Mouse (Mus musculus): ENCODE data around the gene Orc2. TPM values are rescaled to one million over a fixed set of nuclear protein-coding genes. Genes with fewer than 3 reads are reported as not detected.

Orc2 gene
- total RNA-seq, 2 experiments from 2014 or later, result 12.5 to 12.7 TPM

DNA sequence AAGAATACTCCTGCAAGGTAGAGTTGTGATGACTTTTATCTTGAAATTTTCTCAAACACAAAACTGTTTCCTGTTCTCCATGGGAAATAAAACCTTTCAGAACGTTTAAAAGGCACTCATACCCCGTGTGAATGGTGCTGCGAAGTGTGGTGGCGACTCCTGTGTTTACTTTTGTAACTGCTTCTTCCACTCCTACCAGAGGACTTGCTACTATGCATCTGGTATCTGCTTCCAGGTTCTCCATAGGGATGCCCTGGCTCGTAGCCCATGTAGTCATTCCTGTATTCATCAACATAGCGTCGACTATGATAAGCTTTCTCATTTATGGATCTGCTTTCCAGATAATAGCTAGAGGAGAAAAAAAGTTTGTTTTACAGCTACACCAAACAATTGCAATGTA is 83.9 kb downstream of the Orc2 start:
- intact Hi-C loops (cut with DNase I), result loop anchor here (5.0 kb wide), 1 partner anchor 291 kb away; the partner anchor contains the start of gene Cflar
- Histone ChIP-seq H3K4me3 (peak overlapping the region; percentile 87), H3K27ac (no peak overlapping the region)
- no peak for TF ChIP-seq CTCF (IDR thresholded peaks at IDR 0.05)
- DNase-seq, result no peak

GRCm38 (mm10) chr1:58420032-58420431 is 84.9 kb downstream of the Orc2 start:
- peak overlapping the region; percentile 87 for H3K4me3 ChIP-seq
- TF ChIP-seq CTCF (IDR thresholded peaks at IDR 0.05), result no peak
- H3K27ac ChIP-seq, result no peak overlapping the region
- intact Hi-C loops (cut with DNase I), result loop anchor here (5.0 kb wide), 1 partner anchor 292 kb away; the partner anchor contains the start of gene Cflar
- no peak for DNase-seq

- no peak for DNase-seq
- no peak for TF ChIP-seq CTCF (IDR thresholded peaks at IDR 0.05)
- intact Hi-C loops (cut with DNase I), result no loop called here
- no peak overlapping the region for H3K27ac ChIP-seq
- no peak overlapping the region; the same call in 1 of the 2 replicates for H3K4me3 ChIP-seq
These were observed 88.9 kb downstream of the Orc2 start for GRCm38 (mm10) chr1:58416048-58416447.

- TF ChIP-seq CTCF (IDR thresholded peaks at IDR 0.05), result peak; percentile 48
- Histone ChIP-seq H3K4me3 (no peak overlapping the region), H3K27ac (no peak overlapping the region)
- no peak for DNase-seq
- intact Hi-C loops (cut with DNase I), result no loop called here
These were observed 89.5 kb downstream of the Orc2 start for GRCm38 (mm10) chr1:58415442-58415841.

Other genes with a start within 250 kb of the Orc2 start
- gene Aox2, start 226.8 kb downstream of the Orc2 start, total RNA-seq (2021), result under 1 TPM; 0.10 to 0.11 TPM
- 10 to 100 TPM; 43.3 to 50.5 TPM for gene Bzw1, start 112.2 kb downstream of the Orc2 start, total RNA-seq (2021)
- gene Clk1, start 81.0 kb downstream of the Orc2 start, total RNA-seq (2021), result 10 to 100 TPM; 46.4 to 52.1 TPM
- 1 to 10 TPM; 7.7 to 9.4 TPM for gene Nif3l1, start 60.0 kb downstream of the Orc2 start, total RNA-seq (2021)
- gene Ppil3, start 59.6 kb downstream of the Orc2 start, total RNA-seq (2021), result 10 to 100 TPM; 13.6 to 13.9 TPM
- 10 to 100 TPM in 1 of 2 experiments, 1 to 10 TPM in 1; 7.8 to 14.2 TPM for gene Fam126b, start 81.2 kb upstream of the Orc2 start, total RNA-seq (2021)
- gene Ndufb3, start 81.3 kb upstream of the Orc2 start, total RNA-seq (2021), result 100 to 1,000 TPM; 137 to 239 TPM
- gene Als2cr12, start 190.9 kb upstream of the Orc2 start, total RNA-seq (2021), result not detected
- gene Cflar, start 206.4 kb upstream of the Orc2 start, total RNA-seq (2021), result 10 to 100 TPM; 38.8 to 58.6 TPM